Mouse (Mus musculus) erythroblast, embryonic 14.5 days (primary cell): ENCODE results near the gene 2310022B05Rik. TPM values are rescaled to one million over a fixed set of nuclear protein-coding genes. Genes with fewer than 3 reads are reported as not detected.
A peak's percentile ranks its signal among the peaks of the same experiment; 100 is the strongest.

Experiments
- H3K27me3 ChIP-seq: 2 replicates; pipeline ENCODE4 v1.6.1; 2012; ENCODE audit warnings: inconsistent platforms; ENCODE audit not compliant: control insufficient read depth
- H3K36me3 ChIP-seq: 2 replicates; pipeline ENCODE4 v1.6.1; 2012; ENCODE audit warnings: mild to moderate bottlenecking, inconsistent platforms; ENCODE audit not compliant: control insufficient read depth
- H3K4me1 ChIP-seq: 2 replicates; pipeline ENCODE4 v1.6.1; 2012; ENCODE audit warnings: inconsistent platforms; ENCODE audit not compliant: control insufficient read depth
- H3K4me3 ChIP-seq: replicated peaks from 2 replicates; pipeline ENCODE3; 2012; ENCODE audit warnings: moderate library complexity, mild to moderate bottlenecking, inconsistent platforms
- H3K9me3 ChIP-seq: 2 replicates; pipeline ENCODE4 v1.6.1; 2012; ENCODE audit warnings: low read length, inconsistent platforms, mixed read lengths; ENCODE audit not compliant: control insufficient read depth
- GATA1 ChIP-seq: IDR thresholded peaks from 2 replicates; pipeline ENCODE4 v1.6.1; 2012; ENCODE audit warnings: low read length, inconsistent platforms, mixed read lengths
- TAL1 ChIP-seq: IDR thresholded peaks from 3 replicates; pipeline ENCODE4 v1.6.1; 2012; ENCODE audit warnings: low read length, inconsistent platforms, mixed read lengths
- polyA plus RNA-seq: library from polyadenylated mRNA; stranded (reverse); fragments of >175 nt; gene quantifications from 2 replicates; pipeline ENCODE4 v1.2.3, GENCODE M21; 2012

Gene 2310022B05Rik
- polyA plus RNA-seq, 1 experiment, result 3.5 TPM

DNA sequence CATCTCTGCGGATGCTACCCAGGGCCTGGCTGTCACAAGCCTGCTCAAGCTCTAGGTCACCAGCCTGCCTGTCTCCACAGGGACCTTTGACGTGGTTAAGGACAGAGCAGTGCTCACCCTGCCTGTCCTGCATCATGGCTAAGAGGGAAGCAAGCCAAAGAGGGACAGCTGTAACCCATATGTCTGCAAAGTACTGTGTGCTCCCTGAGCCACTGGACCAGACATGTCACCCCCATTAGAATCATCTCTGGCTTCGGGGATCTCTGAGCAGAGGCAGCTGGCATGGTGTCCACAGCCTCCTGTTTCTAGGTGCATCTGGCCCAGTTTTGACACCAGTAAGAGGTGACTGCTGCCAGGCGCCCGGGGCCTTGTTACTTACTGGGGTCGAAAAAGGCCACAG, 32.7 kb downstream of the 2310022B05Rik start:
- Histone ChIP-seq H3K4me3 (no peak overlapping the region), H3K36me3 (peaks cover 6% of the 10 kb centered on the region), H3K4me1 (peaks cover 3% of the 10 kb centered on the region; the same call in 1 of the 2 replicates), H3K27me3 (no peaks in the 10 kb centered on the region), H3K9me3 (no peaks in the 10 kb centered on the region)
- TF ChIP-seq GATA1 (no peak), TAL1 (no peak)

DNA sequence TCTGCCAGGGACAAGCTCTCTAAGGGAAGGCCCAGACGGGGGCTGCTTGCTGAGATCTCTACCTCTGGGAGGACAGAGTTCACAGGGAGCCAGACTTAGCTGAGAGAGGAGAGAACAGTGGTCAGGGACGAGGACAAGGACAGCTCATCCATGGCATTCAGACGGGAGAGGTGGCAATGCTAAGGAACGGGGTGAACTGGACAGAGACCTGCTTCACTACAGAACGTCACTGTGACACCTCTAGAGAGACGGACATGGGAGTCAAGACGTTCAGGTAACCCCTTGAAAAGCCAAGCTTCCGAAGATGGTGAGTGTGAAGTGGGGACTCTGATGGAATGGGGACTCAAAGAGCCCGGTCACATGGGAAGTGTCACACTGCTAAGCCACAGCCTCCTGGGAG, 36.9 kb downstream of the 2310022B05Rik start:
- no peaks in the 10 kb centered on the region for H3K36me3 ChIP-seq
- no peaks in the 10 kb centered on the region for H3K4me1 ChIP-seq
- H3K4me3 ChIP-seq, result no peak overlapping the region
- H3K9me3 ChIP-seq, result no peaks in the 10 kb centered on the region
- H3K27me3 ChIP-seq, result no peaks in the 10 kb centered on the region
- TF ChIP-seq GATA1 (no peak), TAL1 (no peak)

DNA sequence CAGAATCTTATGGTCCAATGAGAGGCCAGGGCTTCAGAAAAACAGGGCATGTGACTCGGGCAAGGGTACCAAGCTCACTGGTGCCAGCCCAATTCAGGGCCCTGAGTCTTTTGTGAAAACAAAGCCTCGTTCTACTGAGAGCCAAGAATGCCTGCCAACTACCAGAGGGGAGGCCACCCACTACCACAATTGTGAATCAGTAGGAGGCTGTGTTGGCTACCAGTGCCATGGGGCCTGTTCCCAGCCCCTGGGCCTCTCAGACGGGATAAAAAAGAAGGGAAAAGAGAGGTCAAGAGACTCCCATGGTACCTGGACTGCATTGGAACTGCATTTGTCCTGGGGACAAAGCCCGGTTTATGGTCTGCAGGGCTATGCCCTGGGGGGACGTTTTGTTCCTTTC, 41.9 kb downstream of the 2310022B05Rik start:
- H3K36me3 ChIP-seq, result no peaks in the 10 kb centered on the region
- H3K27me3 ChIP-seq, result no peaks in the 10 kb centered on the region; the same call in 1 of the 2 replicates
- no peaks in the 10 kb centered on the region for H3K9me3 ChIP-seq
- peaks cover 2% of the 10 kb centered on the region for H3K4me1 ChIP-seq
- H3K4me3 ChIP-seq, result no peak overlapping the region
- TF ChIP-seq TAL1 (no peak), GATA1 (no peak)

DNA sequence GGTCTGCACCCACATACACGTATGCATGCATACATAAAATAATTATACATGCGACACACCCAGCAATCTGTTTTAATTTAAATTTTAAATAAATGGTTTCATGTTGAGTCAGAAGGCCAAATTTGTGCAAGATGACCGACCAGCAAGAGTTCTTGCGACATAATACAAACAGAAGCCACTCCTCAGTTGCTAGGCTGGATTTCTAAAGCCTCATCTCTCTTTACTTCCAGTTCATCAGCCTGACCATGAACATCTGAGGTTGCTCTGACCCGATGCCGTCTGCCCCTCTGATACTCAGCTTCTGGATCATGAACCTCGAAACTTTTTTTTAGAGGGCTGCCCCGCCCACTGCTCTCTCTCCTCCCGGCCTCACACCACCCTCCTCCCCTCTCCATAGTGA, 44.9 kb downstream of the 2310022B05Rik start:
- H3K36me3 ChIP-seq, result no peaks in the 10 kb centered on the region
- H3K27me3 ChIP-seq, result peaks cover 2% of the 10 kb centered on the region; the same call in 1 of the 2 replicates
- peaks cover 2% of the 10 kb centered on the region for H3K4me1 ChIP-seq
- H3K9me3 ChIP-seq, result no peaks in the 10 kb centered on the region
- H3K4me3 ChIP-seq, result no peak overlapping the region
- TF ChIP-seq TAL1 (no peak), GATA1 (no peak)

DNA sequence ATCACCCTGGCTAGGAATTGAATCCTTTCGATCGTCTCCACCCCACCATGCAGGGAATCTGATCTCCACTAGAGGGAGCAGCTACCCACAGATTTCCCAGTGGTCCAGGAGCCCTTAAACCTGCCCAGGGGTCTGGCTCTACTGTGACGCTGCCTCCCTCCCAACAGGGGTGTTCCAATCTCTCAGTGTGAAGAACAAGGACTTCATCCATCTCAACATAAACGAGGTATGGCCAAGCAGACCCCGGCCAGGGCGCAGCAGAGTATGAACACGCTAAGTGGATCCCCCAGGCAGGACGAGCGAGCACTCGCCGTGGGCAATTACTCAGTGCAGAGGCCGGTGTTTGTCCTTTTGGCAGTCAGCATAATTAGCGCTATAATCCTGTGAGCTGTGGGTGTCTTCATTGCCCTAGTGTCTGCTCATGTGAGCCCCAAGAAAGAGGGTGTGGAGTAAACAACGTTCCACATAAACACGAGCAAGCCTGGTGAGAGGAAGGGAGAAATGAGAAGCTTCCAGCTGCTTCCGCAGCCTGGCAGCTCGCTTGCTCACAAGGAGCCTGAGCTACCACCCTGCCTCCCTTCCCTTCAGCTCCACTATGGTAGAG, 45.8 kb downstream of the 2310022B05Rik start:
- peak overlapping the region; percentile 9 for H3K4me3 ChIP-seq
- H3K9me3 ChIP-seq, result no peaks in the 10 kb centered on the region
- H3K4me1 ChIP-seq, result peaks cover 2% of the 10 kb centered on the region
- H3K36me3 ChIP-seq, result no peaks in the 10 kb centered on the region
- TF ChIP-seq TAL1, result no peak
- H3K27me3 ChIP-seq, result peaks cover 2% of the 10 kb centered on the region; the same call in 1 of the 2 replicates

- Histone ChIP-seq H3K4me1 (peaks cover 2% of the 10 kb centered on the region), H3K36me3 (no peaks in the 10 kb centered on the region), H3K4me3 (no peak overlapping the region), H3K27me3 (peaks cover 2% of the 10 kb centered on the region; the same call in 1 of the 2 replicates), H3K9me3 (no peaks in the 10 kb centered on the region)
- TF ChIP-seq GATA1, result no peak
- no peak for TF ChIP-seq TAL1
Observed at GRCm38 (mm10) chr8:124614325-124614724, 48.8 kb downstream of the 2310022B05Rik start.

- H3K36me3 ChIP-seq, result no peaks in the 10 kb centered on the region
- no peaks in the 10 kb centered on the region for H3K4me1 ChIP-seq
- no peak overlapping the region for H3K4me3 ChIP-seq
- H3K27me3 ChIP-seq, result no peaks in the 10 kb centered on the region
- TF ChIP-seq GATA1 (no peak), TAL1 (no peak)
- H3K9me3 ChIP-seq, result no peaks in the 10 kb centered on the region
Observed at GRCm38 (mm10) chr8:124608972-124609353, 54.2 kb downstream of the 2310022B05Rik start.

- TF ChIP-seq TAL1 (no peak), GATA1 (no peak)
- no peaks in the 10 kb centered on the region for H3K4me1 ChIP-seq
- H3K4me3 ChIP-seq, result no peak overlapping the region
- H3K36me3 ChIP-seq, result no peaks in the 10 kb centered on the region
- no peaks in the 10 kb centered on the region for H3K9me3 ChIP-seq
- H3K27me3 ChIP-seq, result no peaks in the 10 kb centered on the region
Observed at GRCm38 (mm10) chr8:124608239-124608971, 54.8 kb downstream of the 2310022B05Rik start.

DNA sequence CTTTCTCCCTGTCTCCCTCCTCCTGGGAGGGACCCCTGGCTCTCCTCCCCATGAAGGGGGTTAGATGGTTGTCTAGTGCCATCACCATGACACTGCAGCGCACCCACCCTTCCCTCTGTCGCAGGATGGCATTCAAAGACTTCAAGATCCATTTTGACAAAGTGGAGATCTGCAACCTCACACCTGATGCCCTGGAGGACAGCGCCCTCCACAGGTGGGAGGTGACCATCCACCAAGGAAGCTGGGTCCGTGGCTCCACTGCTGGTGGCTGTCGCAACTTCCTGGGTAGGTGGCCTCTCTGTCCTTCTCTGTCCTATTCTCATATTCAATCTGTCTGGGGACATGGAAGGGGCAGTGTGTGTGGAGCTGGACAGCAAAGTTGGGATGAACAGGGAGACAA, 59.1 kb downstream of the 2310022B05Rik start:
- Histone ChIP-seq H3K27me3 (no peaks in the 10 kb centered on the region), H3K4me3 (no peak overlapping the region), H3K9me3 (no peaks in the 10 kb centered on the region), H3K4me1 (no peaks in the 10 kb centered on the region), H3K36me3 (no peaks in the 10 kb centered on the region)
- TF ChIP-seq TAL1 (no peak), GATA1 (no peak)
